Mouse (Mus musculus) thymus, adult 2 months (tissue): ENCODE data around the gene Gm10073. TPM values are rescaled to one million over a fixed set of nuclear protein-coding genes. Genes with fewer than 3 reads are reported as not detected.
A peak's percentile ranks its signal among the peaks of the same experiment; 100 is the strongest.

Experiments used
- DNase-seq: peaks from one replicate; pipeline ENCODE4 v3.0.0; 2021
- H3K27ac ChIP-seq: fragments of 200-500 bp; 2 replicates; pipeline ENCODE4 v1.5.1; 2012; ENCODE audit warnings: low read length, control low read depth; ENCODE audit not compliant: control insufficient read depth, insufficient read depth
- H3K27me3 ChIP-seq: fragments of 200-500 bp; 2 replicates; pipeline ENCODE4 v1.6.1; 2012; ENCODE audit warnings: mild to moderate bottlenecking, low read length, moderate library complexity, mixed read lengths; ENCODE audit not compliant: control insufficient read depth, insufficient read depth
- H3K36me3 ChIP-seq: fragments of 200-500 bp; 2 replicates; pipeline ENCODE4 v1.6.1; 2012; ENCODE audit warnings: mild to moderate bottlenecking, low read length, moderate library complexity; ENCODE audit not compliant: control insufficient read depth, insufficient read depth
- H3K4me1 ChIP-seq: fragments of 200-500 bp; replicated peaks from 2 replicates; pipeline ENCODE4 v1.6.1; 2012; ENCODE audit warnings: low read length; ENCODE audit not compliant: control insufficient read depth, insufficient read depth
- H3K4me3 ChIP-seq: fragments of 200-500 bp; 2 replicates; pipeline ENCODE4 v1.5.1; 2012; ENCODE audit warnings: mild to moderate bottlenecking, low read length, control low read depth, moderate library complexity; ENCODE audit not compliant: control insufficient read depth, insufficient read depth
- CTCF ChIP-seq: fragments of 200-500 bp; IDR thresholded peaks from 2 replicates; pipeline ENCODE4 v1.5.1; 2012; ENCODE audit warnings: mild to moderate bottlenecking, control low read depth, low read length, moderate library complexity, borderline replicate concordance; ENCODE audit not compliant: control insufficient read depth, poor library complexity, insufficient read depth; ENCODE audit errors: extremely low read depth
- POLR2A ChIP-seq: fragments of 200-500 bp; IDR thresholded peaks from 2 replicates; pipeline ENCODE4 v1.6.1; 2012; ENCODE audit warnings: mild to moderate bottlenecking, low read length, control low read depth, moderate library complexity; ENCODE audit not compliant: control insufficient read depth, poor library complexity, insufficient read depth; ENCODE audit errors: extremely low read depth
- WGBS: fragments of 180-500 bp; shearing (Covaris S2); methylation state at CpG from one replicate; pipeline ENCODE4 v1.1.7; 2018; 5-methylcytosine and 5-hydroxymethylcytosine counted together
- polyA plus RNA-seq: library from polyadenylated mRNA; depleted of rRNA; stranded (reverse); fragments of >200 nt; gene quantifications from 2 replicates; pipeline ENCODE4 v1.2.3, GENCODE M21; 2012

Gene Gm10073
- polyA plus RNA-seq, 1 experiment = 76.2 TPM

DNA sequence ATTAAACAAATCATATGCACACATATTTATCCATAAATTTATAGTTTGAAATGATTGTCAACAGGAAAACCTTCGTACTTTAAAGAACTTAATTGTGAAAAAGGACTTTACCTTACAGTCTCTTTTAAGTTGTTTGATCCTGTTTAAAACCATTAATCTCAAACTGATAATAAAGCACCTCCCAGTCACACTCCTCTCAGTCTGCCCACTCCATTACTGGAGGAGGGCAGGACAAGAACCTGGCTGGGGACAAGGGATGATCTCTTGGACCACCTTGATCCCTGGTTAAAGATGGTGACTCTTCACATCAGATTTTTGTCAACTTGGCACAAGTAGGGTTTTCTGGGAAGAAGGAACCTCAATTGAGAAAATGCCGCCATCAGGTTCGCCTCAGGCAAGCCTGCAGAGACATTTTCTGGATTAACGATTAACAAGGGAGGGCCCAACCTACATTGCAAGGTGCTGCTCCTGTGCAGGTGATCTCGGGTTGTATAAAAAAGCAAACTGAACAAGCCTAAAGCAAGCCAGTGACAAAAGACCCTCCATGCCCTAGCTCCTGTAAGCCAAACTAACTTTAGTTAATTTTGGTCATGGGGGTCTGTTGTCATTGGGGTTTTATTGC is 1.6 kb downstream of the Gm10073 start:
- 94% methylated on average over 5 of the region's 5 CpGs for WGBS
- no peak for TF ChIP-seq CTCF
- no peak for TF ChIP-seq POLR2A
- Histone ChIP-seq H3K27ac (no peak overlapping the region), H3K4me1 (no peaks in the 10 kb centered on the region; the same call in 1 of the 2 replicates), H3K36me3 (no peaks in the 10 kb centered on the region), H3K4me3 (no peak overlapping the region), H3K27me3 (no peaks in the 10 kb centered on the region)
- no peak for DNase-seq

DNA sequence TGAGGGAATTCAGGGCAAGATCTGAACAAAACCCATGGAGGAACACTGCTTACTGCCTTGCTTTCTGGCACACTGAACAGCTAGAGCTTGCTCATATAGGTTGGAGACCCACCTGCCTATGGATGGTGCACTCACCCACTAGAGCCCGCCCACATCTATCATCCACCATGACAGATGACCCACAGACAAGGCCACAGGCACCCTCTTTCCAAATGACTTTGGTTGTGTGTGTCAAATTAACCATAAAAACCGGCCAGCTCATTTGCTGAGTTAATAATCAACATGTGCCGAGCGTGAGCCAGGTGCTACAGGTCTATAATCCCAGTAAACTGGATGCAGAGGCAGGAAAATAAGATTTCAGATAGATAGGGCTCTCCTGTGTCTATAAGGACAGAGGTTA is 2.9 kb downstream of the Gm10073 start:
- H3K36me3 ChIP-seq = no peaks in the 10 kb centered on the region
- no peak overlapping the region for H3K27ac ChIP-seq
- no peaks in the 10 kb centered on the region; the same call in 1 of the 2 replicates for H3K4me1 ChIP-seq
- H3K27me3 ChIP-seq = no peaks in the 10 kb centered on the region
- no peak overlapping the region for H3K4me3 ChIP-seq
- no peak for DNase-seq
- TF ChIP-seq CTCF (no peak), POLR2A (no peak)
- WGBS = 96% methylated on average over 4 of the region's 4 CpGs

DNA sequence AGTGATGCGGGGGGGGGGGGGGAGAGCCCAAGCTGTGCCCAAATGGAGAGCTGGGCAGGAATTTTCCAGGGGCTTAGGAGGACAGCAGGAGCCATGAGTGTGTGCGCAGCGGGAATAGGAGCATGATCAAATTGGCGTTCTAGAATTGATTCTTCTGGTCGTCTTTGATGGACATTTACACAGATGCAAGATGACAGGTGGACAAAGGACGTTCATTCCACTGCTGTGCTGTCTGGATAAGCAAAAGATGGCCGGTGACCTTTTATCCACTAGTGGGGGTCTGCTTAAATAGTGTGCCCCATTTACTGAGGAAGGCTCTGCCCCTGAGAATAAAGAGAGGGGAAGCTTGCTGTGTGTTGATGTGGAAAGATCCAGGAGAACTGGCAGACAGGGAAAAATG is 4.3 kb downstream of the Gm10073 start:
- TF ChIP-seq POLR2A (no peak), CTCF (no peak)
- WGBS = 92% methylated on average over 7 of the region's 7 CpGs
- no peak overlapping the region for H3K4me3 ChIP-seq
- H3K36me3 ChIP-seq = no peaks in the 10 kb centered on the region
- DNase-seq = no peak
- no peaks in the 10 kb centered on the region for H3K4me1 ChIP-seq
- no peak overlapping the region for H3K27ac ChIP-seq
- no peaks in the 10 kb centered on the region for H3K27me3 ChIP-seq

- WGBS = 88% methylated on average over 3 of the region's 3 CpGs
- H3K4me3 ChIP-seq = no peak overlapping the region
- H3K27ac ChIP-seq = no peak overlapping the region
- H3K4me1 ChIP-seq = peaks cover 9% of the 10 kb centered on the region
- TF ChIP-seq CTCF = no peak
- no peak for TF ChIP-seq POLR2A
- H3K36me3 ChIP-seq = no peaks in the 10 kb centered on the region
- no peaks in the 10 kb centered on the region for H3K27me3 ChIP-seq
- DNase-seq = no peak
Measured at GRCm38 (mm10) chr8:106563691-106564182, 9.5 kb downstream of the Gm10073 start.

GRCm38 (mm10) chr8:106561097-106561865 is 12.0 kb downstream of the Gm10073 start:
- Histone ChIP-seq H3K4me1 (peaks cover 9% of the 10 kb centered on the region), H3K4me3 (no peak overlapping the region)
- TF ChIP-seq CTCF (peak; percentile 83), POLR2A (no peak)

DNA sequence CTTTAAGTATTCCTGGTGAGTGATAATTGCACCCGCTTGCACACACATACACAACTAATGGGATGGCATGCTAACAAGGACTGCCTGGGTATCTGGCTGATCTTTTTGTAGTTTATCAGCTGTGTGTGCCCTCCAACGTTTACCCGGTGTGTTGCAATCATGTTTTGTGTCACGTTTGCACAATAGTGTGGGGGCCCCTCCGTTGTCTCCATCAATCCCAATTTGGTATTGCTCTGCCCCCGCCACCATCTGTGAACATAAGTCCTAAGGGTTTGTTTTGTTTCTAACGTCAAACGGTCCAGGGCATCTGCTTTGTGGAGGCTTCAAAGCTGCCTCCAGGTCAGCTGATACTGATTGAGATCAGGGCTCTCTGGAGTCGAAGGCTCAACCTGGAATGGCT is 13.4 kb downstream of the Gm10073 start:
- 83% methylated on average over 9 of the region's 9 CpGs for WGBS
- H3K27ac ChIP-seq = no peak overlapping the region
- no peak overlapping the region for H3K4me3 ChIP-seq
- no peaks in the 10 kb centered on the region for H3K27me3 ChIP-seq
- H3K36me3 ChIP-seq = no peaks in the 10 kb centered on the region
- peaks cover 9% of the 10 kb centered on the region for H3K4me1 ChIP-seq
- DNase-seq = no peak
- no peak for TF ChIP-seq POLR2A
- no peak for TF ChIP-seq CTCF

More at GRCm38 (mm10) chr8:106561097-106561865, 12.0 kb downstream of the Gm10073 start:
- no peak overlapping the region for H3K27ac ChIP-seq
- H3K36me3 ChIP-seq = no peaks in the 10 kb centered on the region
- peak; percentile 60 for DNase-seq
- no peaks in the 10 kb centered on the region for H3K27me3 ChIP-seq
- 27% methylated on average over 21 of the region's 21 CpGs for WGBS
